Mouse (Mus musculus): ENCODE data around the gene Srbd1.

The Srbd1 gene

GRCm38 (mm10) chr17:86144537-86145078 lies 367 bp downstream of the Srbd1 start:
- DNase-seq (ENCODE audit: low spot score in 2 of 2), result no peak

GRCm38 (mm10) chr17:86135835-86136234 lies 9.1 kb downstream of the Srbd1 start:
- DNase-seq (ENCODE audit: low spot score in 2 of 2), result no peak

GRCm38 (mm10) chr17:86134461-86134860 lies 10.5 kb downstream of the Srbd1 start:
- DNase-seq (ENCODE audit: low spot score in 2 of 2), result no peak

GRCm38 (mm10) chr17:86132534-86132933 lies 12.4 kb downstream of the Srbd1 start:
- DNase-seq (ENCODE audit: low spot score in 2 of 2), result no peak

GRCm38 (mm10) chr17:86128198-86128597 lies 16.8 kb downstream of the Srbd1 start:
- DNase-seq (ENCODE audit: low spot score in 2 of 2), result no peak

- no peak for DNase-seq (ENCODE audit: low spot score in 2 of 2)
Observed at GRCm38 (mm10) chr17:86125908-86126307, 19.1 kb downstream of the Srbd1 start.

GRCm38 (mm10) chr17:86123146-86123545 lies 21.8 kb downstream of the Srbd1 start:
- no peak for DNase-seq (ENCODE audit: low spot score in 2 of 2)

GRCm38 (mm10) chr17:86096875-86097274 lies 48.1 kb downstream of the Srbd1 start:
- peak in 1 of 2 experiments; percentile 25 for DNase-seq (ENCODE audit: low spot score in 2 of 2)

- DNase-seq (ENCODE audit: low spot score in 2 of 2), result no peak
Observed at GRCm38 (mm10) chr17:86093124-86093523, 51.9 kb downstream of the Srbd1 start.

- DNase-seq (ENCODE audit: low spot score in 2 of 2), result no peak
Observed at GRCm38 (mm10) chr17:86091631-86092030, 53.3 kb downstream of the Srbd1 start.

- no peak for DNase-seq (ENCODE audit: low spot score in 2 of 2)
Observed at GRCm38 (mm10) chr17:86089893-86090588, 54.9 kb downstream of the Srbd1 start.

GRCm38 (mm10) chr17:86087922-86088321 lies 57.1 kb downstream of the Srbd1 start:
- no peak for DNase-seq (ENCODE audit: low spot score in 2 of 2)

GRCm38 (mm10) chr17:86086191-86086590 lies 58.8 kb downstream of the Srbd1 start:
- no peak for DNase-seq (ENCODE audit: low spot score in 2 of 2)

- no peak for DNase-seq (ENCODE audit: low spot score in 2 of 2)
Observed at GRCm38 (mm10) chr17:86083207-86083606, 61.8 kb downstream of the Srbd1 start.

GRCm38 (mm10) chr17:86078060-86078459 lies 66.9 kb downstream of the Srbd1 start:
- DNase-seq (ENCODE audit: low spot score in 2 of 2), result no peak

GRCm38 (mm10) chr17:86067444-86067843 lies 77.5 kb downstream of the Srbd1 start:
- DNase-seq (ENCODE audit: low spot score in 2 of 2), result no peak

- no peak for DNase-seq (ENCODE audit: low spot score in 2 of 2)
Observed at GRCm38 (mm10) chr17:86065833-86066232, 79.1 kb downstream of the Srbd1 start.

- DNase-seq (ENCODE audit: low spot score in 2 of 2), result peak in 1 of 2 experiments; percentile 52
Observed at GRCm38 (mm10) chr17:86063461-86063860, 81.5 kb downstream of the Srbd1 start.

GRCm38 (mm10) chr17:86060911-86061310 lies 84.1 kb downstream of the Srbd1 start:
- no peak for DNase-seq (ENCODE audit: low spot score in 2 of 2)

- DNase-seq (ENCODE audit: low spot score in 2 of 2), result no peak
Observed at GRCm38 (mm10) chr17:86040221-86040984, 104.6 kb downstream of the Srbd1 start.

GRCm38 (mm10) chr17:86039741-86040140 lies 105.2 kb downstream of the Srbd1 start:
- DNase-seq (ENCODE audit: low spot score in 2 of 2), result no peak

- no peak for DNase-seq (ENCODE audit: low spot score in 2 of 2)
Observed at GRCm38 (mm10) chr17:86038211-86038648, 106.7 kb downstream of the Srbd1 start.

GRCm38 (mm10) chr17:86035576-86035975 lies 109.4 kb downstream of the Srbd1 start:
- no peak for DNase-seq (ENCODE audit: low spot score in 2 of 2)
